Mouse (Mus musculus) adrenal gland, postnatal 25 days (tissue): ENCODE data around the gene H13. TPM values are rescaled to one million over a fixed set of nuclear protein-coding genes. Genes with fewer than 3 reads are reported as not detected.

Experiments
- DNase-seq: peaks from one replicate; pipeline ENCODE4 v3.0.0; 2021; ENCODE audit warnings: mixed read lengths
- total RNA-seq: library from RNA; stranded (reverse); gene quantifications from 2 replicates; pipeline ENCODE4 v1.2.3, GENCODE M21; 2021

Gene H13
- total RNA-seq, 1 experiment from 2014 or later, result 153 TPM

- DNase-seq, result no peak
Observed at GRCm38 (mm10) chr2:152700725-152701124, 31.5 kb downstream of the H13 start.

- DNase-seq, result no peak
Observed at GRCm38 (mm10) chr2:152703596-152704255, 34.5 kb downstream of the H13 start.

GRCm38 (mm10) chr2:152704256-152704605 is 35.0 kb downstream of the H13 start:
- no peak for DNase-seq

- DNase-seq, result no peak
Observed at GRCm38 (mm10) chr2:152704811-152705370, 35.6 kb downstream of the H13 start.

GRCm38 (mm10) chr2:152705993-152706571 is 36.8 kb downstream of the H13 start:
- DNase-seq, result peak; percentile 70

GRCm38 (mm10) chr2:152707186-152707585 is 37.9 kb downstream of the H13 start:
- DNase-seq, result no peak

- peak; percentile 92 for DNase-seq
Observed at GRCm38 (mm10) chr2:152707627-152708026, 38.4 kb downstream of the H13 start.

- DNase-seq, result no peak
Observed at GRCm38 (mm10) chr2:152709066-152709465, 39.8 kb downstream of the H13 start.

- no peak for DNase-seq
Observed at GRCm38 (mm10) chr2:152716241-152716772, 47.0 kb downstream of the H13 start.

GRCm38 (mm10) chr2:152717652-152718051 is 48.4 kb downstream of the H13 start:
- no peak for DNase-seq

- no peak for DNase-seq
Observed at GRCm38 (mm10) chr2:152718076-152718475, 48.8 kb downstream of the H13 start.

GRCm38 (mm10) chr2:152723651-152724331 is 54.5 kb downstream of the H13 start:
- peak; percentile 57 for DNase-seq

- DNase-seq, result no peak
Observed at GRCm38 (mm10) chr2:152724332-152724723, 55.1 kb downstream of the H13 start.

- DNase-seq, result no peak
Observed at GRCm38 (mm10) chr2:152725178-152725750, 56.0 kb downstream of the H13 start.

GRCm38 (mm10) chr2:152726213-152726612 is 57.0 kb downstream of the H13 start:
- DNase-seq, result no peak

GRCm38 (mm10) chr2:152726751-152727335 is 57.6 kb downstream of the H13 start:
- no peak for DNase-seq

GRCm38 (mm10) chr2:152727795-152728510 is 58.7 kb downstream of the H13 start:
- DNase-seq, result no peak

GRCm38 (mm10) chr2:152728594-152728993 is 59.3 kb downstream of the H13 start:
- no peak for DNase-seq

- DNase-seq, result no peak
Observed at GRCm38 (mm10) chr2:152729013-152729635, 59.9 kb downstream of the H13 start.

GRCm38 (mm10) chr2:152729636-152730020 is 60.4 kb downstream of the H13 start:
- peak; percentile 61 for DNase-seq

GRCm38 (mm10) chr2:152733201-152733600 is 63.9 kb downstream of the H13 start:
- no peak for DNase-seq
